Mouse (Mus musculus) E14TG2a.4 (cell line): ENCODE data around the gene Pou6f1.

Source experiments
- CTCF ChIP-seq: conservative IDR thresholded peaks from 2 replicates; pipeline ENCODE4 v1.5.1; 2014; ENCODE audit warnings: low read length
- NANOG ChIP-seq: IDR thresholded peaks from 2 replicates; pipeline ENCODE4 v1.6.1; 2014; ENCODE audit warnings: borderline replicate concordance, low read length, mixed read lengths
- POU5F1 ChIP-seq: IDR thresholded peaks from 2 replicates; pipeline ENCODE4 v1.6.1; 2014; ENCODE audit warnings: low read length, borderline replicate concordance

DNA sequence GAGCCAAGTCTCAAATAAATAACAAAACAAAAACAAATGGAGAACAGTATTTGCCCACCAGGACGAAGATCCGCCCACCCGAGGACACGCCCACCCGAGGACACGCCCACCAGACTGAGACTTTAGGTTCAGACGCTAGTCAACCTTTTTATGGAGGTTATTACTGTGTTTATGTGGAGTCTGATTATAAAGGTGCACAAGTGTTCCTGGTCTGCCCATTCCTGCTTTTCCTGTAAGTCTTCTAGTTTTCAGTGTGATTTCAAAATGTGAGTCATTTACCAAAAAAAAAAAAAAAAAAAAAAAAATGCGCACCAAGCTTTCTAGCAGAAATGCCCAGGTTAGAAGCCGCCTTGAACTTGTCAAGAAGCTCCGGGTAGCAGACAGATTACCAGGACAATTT lies 27.5 kb upstream of the Pou6f1 start:
- TF ChIP-seq CTCF (no peak), NANOG (no peak), POU5F1 (no peak)
